Mouse (Mus musculus) ES-Bruce4 (cell line): ENCODE results near the gene Cdkal1. TPM values are rescaled to one million over a fixed set of nuclear protein-coding genes. Genes with fewer than 3 reads are reported as not detected.

ENCODE experiments used
- H3K27ac ChIP-seq: 2 replicates; pipeline ENCODE4 v1.5.1; 2012; ENCODE audit warnings: low read length, inconsistent platforms; ENCODE audit not compliant: insufficient read depth
- H3K27me3 ChIP-seq: 2 replicates; pipeline ENCODE4 v1.6.1; 2012; ENCODE audit warnings: mild to moderate bottlenecking, low read length, inconsistent platforms; ENCODE audit not compliant: control insufficient read depth, poor library complexity, insufficient read depth, severe bottlenecking
- H3K36me3 ChIP-seq: 2 replicates; pipeline ENCODE4 v1.6.1; 2012; ENCODE audit warnings: inconsistent platforms, mild to moderate bottlenecking, low read length, moderate library complexity; ENCODE audit not compliant: control insufficient read depth, poor library complexity, insufficient read depth, severe bottlenecking
- H3K4me1 ChIP-seq: one replicate; pipeline ENCODE4 v1.8.1; 2011; ENCODE audit warnings: low read length; ENCODE audit not compliant: control insufficient read depth, insufficient read depth
- H3K4me3 ChIP-seq: 2 replicates; pipeline ENCODE4 v1.5.1; 2011; ENCODE audit warnings: low read depth, mild to moderate bottlenecking, low read length
- H3K9ac ChIP-seq: 2 replicates; pipeline ENCODE4 v1.6.1; 2012; ENCODE audit warnings: low read depth, mild to moderate bottlenecking, inconsistent platforms; ENCODE audit not compliant: poor library complexity, severe bottlenecking
- H3K9me3 ChIP-seq: replicated peaks from 2 replicates; pipeline ENCODE4 v1.6.1; 2012; ENCODE audit warnings: mild to moderate bottlenecking, low read length, inconsistent platforms; ENCODE audit not compliant: control insufficient read depth, poor library complexity, insufficient read depth, severe bottlenecking
- CTCF ChIP-seq: IDR thresholded peaks from one replicate; pipeline ENCODE4 v1.8.1; 2011; ENCODE audit warnings: low read depth, low read length
- EP300 ChIP-seq: IDR thresholded peaks from 2 replicates; pipeline ENCODE4 v1.6.1; 2011; ENCODE audit warnings: low read depth, low read length; ENCODE audit not compliant: insufficient read depth
- POLR2A ChIP-seq: IDR thresholded peaks from one replicate; pipeline ENCODE4 v1.8.1; 2011; ENCODE audit warnings: low read length; ENCODE audit not compliant: insufficient read depth
- polyA plus RNA-seq: library from polyadenylated mRNA; stranded (reverse); fragments of >200 nt; gene quantifications from 2 replicates; pipeline ENCODE4 v1.2.4, GENCODE M21; 2011; ENCODE audit warnings: low read depth; ENCODE audit not compliant: missing spikeins, insufficient read depth, insufficient read length

Gene Cdkal1
- polyA plus RNA-seq, 1 experiment, result 43.4 TPM

DNA sequence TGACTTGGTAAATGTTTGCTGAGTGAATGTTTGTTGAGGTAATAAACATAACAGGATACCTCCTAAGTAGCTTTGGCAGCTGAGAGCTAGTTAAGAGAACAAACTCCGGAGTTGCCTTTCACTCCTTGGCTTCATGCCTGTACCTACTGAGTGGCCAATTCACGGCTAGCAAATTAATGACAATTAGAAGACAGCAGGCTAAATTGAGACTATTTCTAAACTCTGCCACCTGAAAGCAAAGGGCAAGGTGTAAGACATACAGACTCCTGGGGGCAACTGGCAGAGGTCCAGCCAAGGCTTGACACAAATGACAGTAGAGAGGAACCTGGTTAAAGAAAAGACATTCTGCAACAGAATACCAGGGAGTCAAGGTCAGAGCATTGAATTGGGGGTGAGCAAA lies 457.0 kb downstream of the Cdkal1 start:
- H3K4me1 ChIP-seq, result no peaks in the 10 kb centered on the region

DNA sequence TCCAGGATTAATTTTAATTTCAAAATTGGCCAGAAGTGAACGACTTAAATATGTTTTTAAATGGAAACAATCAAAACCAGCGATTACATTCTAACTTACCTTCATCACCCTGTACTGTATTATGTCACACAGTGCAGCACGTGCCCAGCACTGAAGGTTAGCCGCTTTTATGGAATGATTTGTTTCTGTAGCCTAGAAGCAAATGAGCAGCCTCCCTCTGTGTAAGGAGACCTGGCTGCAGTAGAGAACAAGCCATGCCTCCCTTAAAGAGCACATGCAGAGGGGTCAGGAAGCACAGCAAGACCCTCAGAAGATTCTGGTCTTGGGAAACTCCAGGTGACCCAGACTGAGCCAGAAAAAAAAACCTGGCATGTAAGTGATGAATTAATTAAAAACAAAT lies 459.8 kb downstream of the Cdkal1 start:
- Histone ChIP-seq H3K9ac (no peak overlapping the region), H3K9me3 (peaks cover 3% of the 10 kb centered on the region; the same call in 1 of the 2 replicates), H3K27me3 (no peaks in the 10 kb centered on the region), H3K27ac (no peak overlapping the region), H3K4me1 (no peaks in the 10 kb centered on the region), H3K36me3 (no peaks in the 10 kb centered on the region), H3K4me3 (no peak overlapping the region)
- TF ChIP-seq CTCF (no peak), POLR2A (no peak), EP300 (no peak)

More for the DNA sequence above, 457.0 kb downstream of the Cdkal1 start:
- Histone ChIP-seq H3K27ac (no peak overlapping the region), H3K4me3 (no peak overlapping the region), H3K9ac (no peak overlapping the region), H3K36me3 (no peaks in the 10 kb centered on the region), H3K9me3 (no peaks in the 10 kb centered on the region), H3K27me3 (no peaks in the 10 kb centered on the region)
- TF ChIP-seq EP300 (no peak), POLR2A (no peak)

DNA sequence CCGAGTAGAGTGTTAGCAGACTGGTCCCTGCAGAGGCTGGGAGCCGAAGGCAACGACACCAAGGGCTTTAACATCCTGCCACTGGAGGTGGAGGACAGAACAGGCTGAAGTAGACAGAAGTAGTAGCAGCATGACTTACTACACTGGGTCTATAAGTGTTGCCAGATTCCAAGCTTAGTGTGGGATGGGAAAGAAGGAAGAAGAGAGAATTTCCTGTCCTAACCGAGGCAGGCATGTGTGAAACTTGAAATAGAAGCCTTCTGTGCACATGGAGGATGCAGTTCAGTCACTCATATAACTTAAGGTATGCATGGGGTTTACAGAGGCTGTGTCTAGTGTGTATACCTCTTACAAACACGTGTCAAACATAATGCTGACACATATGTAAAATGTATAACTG lies 465.4 kb downstream of the Cdkal1 start:
- Histone ChIP-seq H3K36me3 (no peaks in the 10 kb centered on the region), H3K4me3 (no peak overlapping the region), H3K27me3 (no peaks in the 10 kb centered on the region), H3K9me3 (peaks cover 3% of the 10 kb centered on the region; the same call in 1 of the 2 replicates), H3K27ac (no peak overlapping the region), H3K9ac (no peak overlapping the region), H3K4me1 (no peaks in the 10 kb centered on the region)
- TF ChIP-seq CTCF, result no peak
- no peak for TF ChIP-seq EP300
- no peak for TF ChIP-seq POLR2A

DNA sequence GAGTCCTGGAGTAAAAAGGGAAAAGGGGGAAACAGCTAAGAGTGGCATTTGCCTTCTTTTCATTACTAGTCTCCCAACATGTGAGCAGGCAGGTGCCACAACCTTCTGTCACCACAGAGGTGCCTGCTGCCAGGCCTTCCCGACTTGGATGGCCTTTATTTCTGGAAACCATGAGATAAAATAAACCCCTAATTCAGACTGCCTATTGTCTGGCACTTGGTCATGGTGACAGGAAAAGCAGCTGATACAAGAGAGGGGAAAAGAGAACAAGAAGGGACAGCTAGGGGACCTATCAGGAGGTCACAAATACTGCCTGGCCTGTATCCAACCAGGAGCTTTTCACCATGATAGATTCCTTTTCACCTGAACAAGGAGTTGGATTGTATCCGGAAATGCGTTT lies 466.6 kb downstream of the Cdkal1 start:
- H3K27ac ChIP-seq, result no peak overlapping the region
- no peaks in the 10 kb centered on the region for H3K27me3 ChIP-seq
- no peaks in the 10 kb centered on the region for H3K4me1 ChIP-seq
- TF ChIP-seq CTCF, result no peak
- H3K4me3 ChIP-seq, result no peak overlapping the region
- H3K9ac ChIP-seq, result no peak overlapping the region
- H3K9me3 ChIP-seq, result peaks cover 3% of the 10 kb centered on the region; the same call in 1 of the 2 replicates
- H3K36me3 ChIP-seq, result no peaks in the 10 kb centered on the region

DNA sequence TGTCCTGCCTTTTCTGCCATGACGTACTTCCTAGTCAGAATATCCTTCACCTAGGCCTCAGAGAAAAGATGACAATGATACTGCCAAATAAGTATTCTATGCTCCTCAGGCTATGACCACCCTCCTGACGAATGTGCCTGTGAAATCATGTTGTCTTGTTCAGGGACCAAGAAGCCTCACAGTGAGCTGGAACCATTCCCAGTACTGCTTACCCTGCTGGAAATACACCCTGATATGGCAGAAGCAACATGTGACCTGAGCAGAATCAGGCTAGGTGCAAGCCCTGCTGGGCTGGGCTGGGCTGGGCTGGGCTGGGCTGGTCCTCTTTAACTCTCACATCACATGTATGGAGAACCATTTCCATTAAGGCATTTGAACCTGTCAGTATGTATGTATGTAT lies 477.9 kb downstream of the Cdkal1 start:
- Histone ChIP-seq H3K4me3 (no peak overlapping the region), H3K4me1 (no peaks in the 10 kb centered on the region), H3K27ac (no peak overlapping the region), H3K9ac (no peak overlapping the region), H3K9me3 (no peaks in the 10 kb centered on the region), H3K36me3 (no peaks in the 10 kb centered on the region), H3K27me3 (no peaks in the 10 kb centered on the region)
- TF ChIP-seq POLR2A (no peak), EP300 (no peak), CTCF (no peak)

DNA sequence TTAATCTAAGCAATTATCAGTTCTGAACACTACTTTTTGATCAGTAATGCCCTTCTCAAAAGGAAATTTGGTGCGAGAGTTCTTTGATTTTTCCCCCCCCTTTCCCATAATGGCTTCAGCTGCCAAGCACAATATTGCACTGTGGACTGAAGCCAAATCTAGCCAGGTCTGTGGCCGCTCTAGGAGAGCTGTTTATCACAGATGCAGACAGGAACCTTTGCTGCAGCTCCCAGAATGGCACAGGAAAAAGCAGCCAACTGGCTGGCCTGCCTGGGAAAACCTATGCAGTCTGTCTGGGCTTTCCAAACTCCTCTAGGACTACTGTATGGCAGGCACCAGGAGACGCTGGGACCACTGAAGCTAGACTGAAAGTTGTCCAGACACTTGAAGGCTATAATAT lies 483.6 kb downstream of the Cdkal1 start:
- Histone ChIP-seq H3K27ac (no peak overlapping the region), H3K9ac (no peak overlapping the region), H3K4me1 (peaks cover 2% of the 10 kb centered on the region)

More for the DNA sequence above, 483.6 kb downstream of the Cdkal1 start:
- TF ChIP-seq POLR2A (no peak), CTCF (no peak), EP300 (no peak)
- no peak overlapping the region for H3K4me3 ChIP-seq
- H3K9me3 ChIP-seq, result no peaks in the 10 kb centered on the region
- H3K36me3 ChIP-seq, result no peaks in the 10 kb centered on the region
- H3K27me3 ChIP-seq, result no peaks in the 10 kb centered on the region
